Mouse (Mus musculus): ENCODE results near the gene Ipo11.
"Not testable (repeated sequence)": the region's sequence is repeated elsewhere in the genome, so short reads cannot be mapped to it uniquely, and the experiment has no call there.

The Ipo11 gene

GRCm38 (mm10) chr13:106936256-106937137 lies at the start of gene Ipo11:
Gene Ipo11 (minus strand): TSS chr13:106936958.
- peak; percentile 97 for DNase-seq (ENCODE audit: low spot score)

- no peak for DNase-seq (ENCODE audit: low spot score)
These were observed 24.7 kb upstream of the Ipo11 start for GRCm38 (mm10) chr13:106961496-106961895.

- DNase-seq (ENCODE audit: low spot score), result no peak
These were observed 23.8 kb upstream of the Ipo11 start for GRCm38 (mm10) chr13:106960557-106960956.

GRCm38 (mm10) chr13:106958286-106958685 lies 21.5 kb upstream of the Ipo11 start:
- DNase-seq (ENCODE audit: low spot score), result no peak

GRCm38 (mm10) chr13:106957554-106957953 lies 20.8 kb upstream of the Ipo11 start:
- no peak for DNase-seq (ENCODE audit: low spot score)

GRCm38 (mm10) chr13:106954880-106955279 lies 18.1 kb upstream of the Ipo11 start:
- no peak for DNase-seq (ENCODE audit: low spot score)

GRCm38 (mm10) chr13:106947583-106947982 lies 10.8 kb upstream of the Ipo11 start:
- no peak for DNase-seq (ENCODE audit: low spot score)

GRCm38 (mm10) chr13:106946594-106947540 lies 10.1 kb upstream of the Ipo11 start, which contains the start of gene Dimt1:
Gene Dimt1 (plus strand): TSS chr13:106947127.
- DNase-seq (ENCODE audit: low spot score), result peak; percentile 97

GRCm38 (mm10) chr13:106945518-106945917 lies 8.8 kb upstream of the Ipo11 start:
- DNase-seq (ENCODE audit: low spot score), result no peak

GRCm38 (mm10) chr13:106942721-106943120 lies 6.0 kb upstream of the Ipo11 start:
- no peak for DNase-seq (ENCODE audit: low spot score)

- no peak for DNase-seq (ENCODE audit: low spot score)
These were observed 4.6 kb upstream of the Ipo11 start for GRCm38 (mm10) chr13:106941211-106941976.

GRCm38 (mm10) chr13:106937138-106937472 lies 347 bp upstream of the Ipo11 start:
- DNase-seq (ENCODE audit: low spot score), result no peak

- DNase-seq (ENCODE audit: low spot score), result no peak
These were observed 895 bp downstream of the Ipo11 start for GRCm38 (mm10) chr13:106935871-106936255.

- DNase-seq (ENCODE audit: low spot score), result no peak
These were observed 7.6 kb downstream of the Ipo11 start for GRCm38 (mm10) chr13:106929201-106929600.

- DNase-seq (ENCODE audit: low spot score), result no peak
These were observed 8.5 kb downstream of the Ipo11 start for GRCm38 (mm10) chr13:106928296-106928695.

- not testable (repeated sequence) for DNase-seq (ENCODE audit: low spot score)
These were observed 10.8 kb downstream of the Ipo11 start for GRCm38 (mm10) chr13:106925921-106926320.

- peak; percentile 63 for DNase-seq (ENCODE audit: low spot score)
These were observed 18.3 kb downstream of the Ipo11 start for GRCm38 (mm10) chr13:106918322-106919050.

GRCm38 (mm10) chr13:106913125-106913736 lies 23.5 kb downstream of the Ipo11 start:
- no peak for DNase-seq (ENCODE audit: low spot score)

GRCm38 (mm10) chr13:106910096-106910495 lies 26.7 kb downstream of the Ipo11 start:
- no peak for DNase-seq (ENCODE audit: low spot score)

- DNase-seq (ENCODE audit: low spot score), result no peak
These were observed 29.5 kb downstream of the Ipo11 start for GRCm38 (mm10) chr13:106907273-106907672.

GRCm38 (mm10) chr13:106905154-106905553 lies 31.6 kb downstream of the Ipo11 start:
- DNase-seq (ENCODE audit: low spot score), result not testable (repeated sequence)

Data from MN1 (cell line).